Mouse (Mus musculus) stomach, postnatal 0 days (tissue): ENCODE results near the gene Cfap99.

Experiments used
- CTCF ChIP-seq: IDR thresholded peaks from 2 replicates; pipeline ENCODE4 v1.5.1; 2016; ENCODE audit warnings: antibody characterized with exemption, low read depth, mild to moderate bottlenecking, moderate library complexity
- EP300 ChIP-seq: optimal IDR thresholded peaks from 2 replicates; pipeline ENCODE3; 2016; ENCODE audit warnings: antibody characterized with exemption

DNA sequence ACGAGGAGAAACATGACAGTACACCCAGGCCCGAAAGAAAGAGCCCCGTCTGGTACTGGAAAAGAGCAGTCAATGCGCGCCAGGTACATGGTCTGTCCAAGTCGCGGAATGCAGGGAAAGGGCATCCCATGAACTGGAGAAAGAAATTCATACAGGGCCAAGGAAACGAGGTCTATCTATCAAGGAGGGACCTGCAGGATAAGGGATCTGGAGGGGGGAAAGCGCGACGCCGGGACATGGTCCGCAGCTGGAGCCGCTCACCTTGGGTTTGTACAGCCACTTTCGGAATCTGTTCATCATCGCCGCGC lies 608 bp upstream of the Cfap99 start:
- TF ChIP-seq CTCF (no peak), EP300 (no peak)
